Mouse (Mus musculus): Measurements from ENCODE around the gene Mecom.

DNA sequence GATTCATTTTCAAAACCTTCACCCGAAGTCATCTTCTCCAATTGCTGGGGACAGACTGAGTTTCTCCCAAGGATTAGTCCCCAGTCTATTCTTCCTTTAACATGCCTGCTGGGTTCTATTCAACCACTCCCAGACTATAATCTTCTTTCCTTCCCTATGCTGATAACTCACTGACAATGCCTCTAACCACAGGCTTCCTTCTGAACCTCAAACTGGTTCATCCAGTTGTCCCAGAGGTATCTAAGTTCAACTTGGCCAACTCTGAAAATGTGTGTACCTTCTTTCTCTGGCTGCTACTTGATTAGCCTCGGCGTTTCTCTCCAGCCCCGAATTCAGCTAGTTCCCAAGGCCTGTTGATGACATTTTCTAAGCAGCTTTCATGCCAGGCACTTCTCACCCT is 499.7 kb downstream of the Mecom start:
- TF ChIP-seq CTCF (IDR thresholded peaks at IDR 0.05; ENCODE audit: borderline replicate concordance, insufficient read depth, low read length), result no peak
- TF ChIP-seq POLR2A (IDR thresholded peaks at IDR 0.05; ENCODE audit: low read depth, low read length), result no peak
